Mouse (Mus musculus) small intestine, adult 2 months (tissue): ENCODE data around the gene Slco3a1.

Experiments
- CTCF ChIP-seq: fragments of 200-500 bp; IDR thresholded peaks from 2 replicates; pipeline ENCODE4 v1.5.1; 2012; ENCODE audit warnings: low read depth, mild to moderate bottlenecking, control low read depth, inconsistent platforms, low read length, moderate library complexity, mixed read lengths; ENCODE audit not compliant: insufficient replicate concordance, insufficient read length; ENCODE audit errors: extremely low read depth
- POLR2A ChIP-seq: fragments of 200-500 bp; IDR thresholded peaks from 2 replicates; pipeline ENCODE4 v1.6.1; 2012; ENCODE audit warnings: low read depth, mild to moderate bottlenecking, control low read depth, inconsistent platforms, low read length, moderate library complexity

DNA sequence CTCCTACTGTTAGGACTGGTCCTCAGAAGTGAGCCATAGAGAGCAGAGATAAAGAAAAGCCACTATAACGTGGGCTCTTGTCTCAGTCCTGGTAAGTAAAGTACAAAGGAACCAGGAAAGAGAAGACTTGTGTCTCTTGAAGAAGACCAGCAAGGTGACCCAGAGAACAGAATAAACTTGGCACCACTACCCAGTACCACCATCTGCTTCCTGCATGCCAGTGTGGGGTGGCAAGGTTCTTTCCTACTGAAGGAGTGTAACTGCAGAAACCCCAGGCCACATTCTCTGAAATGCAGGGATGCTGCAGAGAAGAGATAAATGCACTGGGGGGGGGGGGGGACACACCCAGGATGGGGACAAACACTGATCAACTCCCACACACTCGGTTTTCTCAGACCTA is 29.0 kb downstream of the Slco3a1 start:
- no peak for TF ChIP-seq POLR2A
- no peak for TF ChIP-seq CTCF
